Mouse (Mus musculus) liver, adult 2 months (tissue): ENCODE measurements at regions not wholly inside any gene's neighbourhood (a gene's known extent, or its start where the extent isn't known, plus 50 kb on each side); places are given as distances from the start of the nearest gene placed in this dataset.

ENCODE experiments used
- CTCF ChIP-seq: fragments of 200-500 bp; IDR thresholded peaks from 2 replicates; pipeline ENCODE4 v1.5.1; 2011; ENCODE audit warnings: low read depth, low read length, control low read depth
- POLR2A ChIP-seq: fragments of 200-500 bp; IDR thresholded peaks from 2 replicates; pipeline ENCODE4 v1.6.1; 2011; ENCODE audit warnings: low read length, control low read depth; ENCODE audit not compliant: insufficient read depth; ENCODE audit errors: extremely low read depth

DNA sequence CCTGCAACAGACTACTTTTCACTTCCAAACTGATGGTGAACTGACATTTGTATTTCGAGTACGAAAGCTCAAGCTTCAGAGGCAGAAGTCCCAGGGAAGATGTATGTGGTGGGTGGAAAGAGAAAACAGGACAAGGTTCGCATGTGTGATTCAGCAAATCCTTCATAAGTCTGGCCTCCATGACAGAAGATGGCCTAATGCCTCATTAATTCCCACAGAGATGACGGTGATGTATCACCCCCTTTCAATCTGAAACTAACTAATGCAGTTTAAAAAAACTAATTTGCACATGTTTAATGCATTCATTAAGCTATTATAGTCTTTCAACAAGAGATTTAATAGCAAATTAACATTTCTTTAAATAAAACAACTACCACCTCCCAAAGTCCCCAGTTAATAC is 826.1 kb downstream of the Brinp1 start:
- TF ChIP-seq CTCF, result no peak
- no peak for TF ChIP-seq POLR2A
